Mouse (Mus musculus) lung, embryonic 16.5 days (tissue): ENCODE results near the gene BC024978. TPM values are rescaled to one million over a fixed set of nuclear protein-coding genes. Genes with fewer than 3 reads are reported as not detected.
"Not testable (repeated sequence)": the region's sequence is repeated elsewhere in the genome, so short reads cannot be mapped to it uniquely, and the experiment has no call there.

Experiments
- ATAC-seq: fragments of 200-750 bp; cut with Nextera tagmentation; 2 replicates; pipeline ENCODE4 v1.8.0; 2017; ENCODE audit warnings: low read depth, mild to moderate bottlenecking, moderate library complexity
- H3K27ac ChIP-seq: fragments of 300-500 bp; sonication (generic); 2 replicates; pipeline ENCODE4 v1.5.1; 2014; ENCODE audit warnings: mild to moderate bottlenecking, control low read depth, low read length
- H3K27me3 ChIP-seq: fragments of 300-500 bp; sonication (generic); 2 replicates; pipeline ENCODE4 v1.6.1; 2014; ENCODE audit warnings: low read depth, low read length, mixed read lengths; ENCODE audit not compliant: control insufficient read depth, insufficient read depth
- H3K36me3 ChIP-seq: fragments of 300-500 bp; sonication (generic); 2 replicates; pipeline ENCODE4 v1.6.1; 2014; ENCODE audit warnings: low read length; ENCODE audit not compliant: control insufficient read depth, insufficient read depth
- H3K4me1 ChIP-seq: fragments of 300-500 bp; sonication (generic); replicated peaks from 2 replicates; pipeline ENCODE4 v1.6.1; 2014; ENCODE audit warnings: low read length, mixed read lengths; ENCODE audit not compliant: control insufficient read depth, insufficient read depth
- H3K4me2 ChIP-seq: fragments of 300-500 bp; sonication (generic); 2 replicates; pipeline ENCODE4 v1.6.1; 2014; ENCODE audit warnings: low read depth, low read length, control low read depth
- H3K4me3 ChIP-seq: fragments of 300-500 bp; sonication (generic); 2 replicates; pipeline ENCODE4 v1.5.1; 2014; ENCODE audit warnings: mild to moderate bottlenecking, low read length, control low read depth
- H3K9ac ChIP-seq: fragments of 300-500 bp; sonication (generic); 2 replicates; pipeline ENCODE4 v1.6.1; 2014; ENCODE audit warnings: low read length, control low read depth
- H3K9me3 ChIP-seq: fragments of 300-500 bp; sonication (generic); 2 replicates; pipeline ENCODE4 v1.6.1; 2016; ENCODE audit warnings: low read length; ENCODE audit not compliant: control insufficient read depth
- WGBS: fragments of 180-500 bp; shearing (Covaris S2); extraction: QIAGEN DNeasy Blood & Tissue Kit; methylation state at CpG from one replicate; pipeline ENCODE4 v1.1.7; 2014; 5-methylcytosine and 5-hydroxymethylcytosine counted together
- polyA plus RNA-seq: library from polyadenylated mRNA; unstranded; fragments of >200 nt; fragmentation: Nextera tagmentation; extraction: Ambion mirVana; gene quantifications from 2 replicates; pipeline ENCODE4 v1.2.1, GENCODE M21; 2015

The BC024978 gene
- polyA plus RNA-seq, 1 experiment from 2014 or later = 3.5 TPM

DNA sequence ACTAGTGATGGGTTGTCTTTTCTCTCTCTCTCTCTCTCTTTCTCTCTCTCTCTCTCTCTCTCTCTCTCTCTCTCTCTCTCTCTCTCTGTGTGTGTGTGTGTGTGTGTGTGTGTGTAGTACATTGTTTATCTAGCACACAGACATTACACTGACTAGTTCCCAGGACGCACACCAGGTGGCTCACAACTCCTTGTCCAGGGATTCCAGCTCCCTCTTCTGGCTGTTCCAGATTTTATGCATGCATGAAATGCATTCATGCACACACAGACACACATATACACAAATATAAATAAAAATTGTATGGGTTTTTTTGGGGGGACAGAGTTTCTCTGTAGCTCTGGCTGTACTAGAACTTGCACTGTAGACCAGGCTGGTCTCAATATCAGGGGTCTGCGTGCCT lies 41.9 kb downstream of the BC024978 start:
- no peak for ATAC-seq
- H3K27ac ChIP-seq = no peak overlapping the region
- peaks cover 9% of the 10 kb centered on the region for H3K4me1 ChIP-seq
- H3K27me3 ChIP-seq = no peaks in the 10 kb centered on the region
- H3K9me3 ChIP-seq = no peaks in the 10 kb centered on the region
- no peak overlapping the region for H3K4me2 ChIP-seq
- H3K36me3 ChIP-seq = peaks cover 6% of the 10 kb centered on the region
- no peak overlapping the region for H3K4me3 ChIP-seq
- H3K9ac ChIP-seq = no peak overlapping the region
- WGBS = 72% methylated on average over 2 of the region's 2 CpGs

DNA sequence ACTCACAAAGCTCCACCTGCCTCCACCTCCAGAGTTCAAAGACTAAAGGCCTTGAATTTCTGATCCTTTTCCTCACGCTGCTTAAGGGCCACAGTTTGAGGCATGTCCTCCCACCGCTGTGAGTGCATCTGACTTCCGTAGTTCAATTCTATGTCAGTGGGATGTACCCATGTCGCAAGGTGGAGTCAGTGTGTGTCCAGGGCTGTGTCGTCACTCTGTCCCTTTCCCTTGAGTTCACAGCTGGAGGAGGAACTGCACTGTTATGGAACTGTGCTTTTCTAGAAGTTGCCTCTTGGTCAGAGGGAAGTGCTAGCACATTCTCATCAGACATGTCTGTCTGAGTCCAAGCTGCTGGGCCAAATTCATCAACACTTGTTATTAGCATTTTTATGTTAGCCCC lies 43.0 kb downstream of the BC024978 start:
- 86% methylated on average over 5 of the region's 5 CpGs for WGBS
- Histone ChIP-seq H3K4me2 (no peak overlapping the region), H3K9me3 (no peaks in the 10 kb centered on the region), H3K27ac (no peak overlapping the region), H3K36me3 (peaks cover 11% of the 10 kb centered on the region), H3K9ac (no peak overlapping the region), H3K4me3 (no peak overlapping the region), H3K27me3 (no peaks in the 10 kb centered on the region), H3K4me1 (peaks cover 6% of the 10 kb centered on the region)
- no peak for ATAC-seq

DNA sequence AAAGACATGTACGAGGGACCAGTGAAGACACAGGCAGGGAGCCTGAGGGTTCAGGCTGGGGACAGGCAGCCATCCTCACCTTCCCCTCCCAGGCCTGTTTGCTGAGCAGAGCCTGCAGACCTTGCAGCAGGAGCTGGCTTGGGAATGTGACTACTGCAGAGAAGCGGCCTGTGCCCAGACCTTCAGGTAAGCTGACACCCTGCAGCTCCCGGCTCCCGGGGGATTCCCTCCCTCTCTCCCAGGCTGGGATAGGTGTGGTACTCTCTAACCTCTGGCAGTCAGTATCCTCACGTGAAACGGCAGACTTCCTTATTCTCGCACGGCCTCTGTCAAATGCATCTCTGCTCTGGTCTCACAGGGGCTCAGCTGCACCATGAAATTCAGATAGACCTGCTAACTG lies 47.6 kb downstream of the BC024978 start:
- Histone ChIP-seq H3K4me2 (no peak overlapping the region), H3K4me1 (no peaks in the 10 kb centered on the region), H3K27me3 (no peaks in the 10 kb centered on the region), H3K4me3 (no peak overlapping the region), H3K9me3 (no peaks in the 10 kb centered on the region), H3K36me3 (peaks cover 21% of the 10 kb centered on the region), H3K27ac (no peak overlapping the region), H3K9ac (no peak overlapping the region)
- ATAC-seq = no peak
- WGBS = 50% methylated on average over 8 of the region's 8 CpGs

DNA sequence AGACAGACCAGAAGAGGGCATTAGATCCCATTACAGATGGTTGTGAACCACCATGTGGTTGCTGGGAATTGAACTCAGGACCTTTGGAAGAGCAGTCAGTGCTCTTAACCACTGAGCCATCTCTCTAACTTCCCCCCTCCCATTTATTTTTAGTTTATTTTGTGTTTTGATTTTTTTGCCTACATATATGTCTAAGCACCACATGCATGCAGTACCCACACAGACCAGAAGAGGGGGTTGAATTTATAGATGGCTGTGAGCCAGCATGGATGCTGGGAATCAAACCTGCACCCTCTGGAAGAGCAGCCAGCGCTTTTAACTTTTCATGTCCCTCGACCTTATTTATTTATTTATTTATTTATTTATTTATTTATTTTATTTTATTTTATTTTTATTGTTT lies 48.5 kb downstream of the BC024978 start:
- not testable (repeated sequence) for H3K27ac ChIP-seq, ATAC-seq
- peaks cover 18% of the 10 kb centered on the region for H3K36me3 ChIP-seq

DNA sequence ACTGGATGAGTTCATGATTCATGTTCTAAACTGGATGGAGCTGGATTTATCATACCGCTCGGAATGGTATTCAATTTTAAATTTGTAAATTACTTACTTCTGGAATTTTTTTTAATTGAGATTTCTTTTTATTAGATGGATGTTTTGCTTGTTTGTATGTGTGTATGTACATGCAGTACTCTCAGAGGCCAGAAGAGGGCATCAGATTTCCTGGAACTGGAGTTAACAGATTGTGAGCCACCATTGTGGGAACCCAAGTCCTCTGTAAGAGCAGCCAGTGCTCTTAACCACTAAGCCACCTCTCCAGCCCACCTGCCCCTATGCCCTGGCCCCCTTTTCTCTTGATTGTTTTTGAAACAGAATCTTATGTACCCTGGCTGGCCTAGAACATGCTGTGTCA lies 53.6 kb downstream of the BC024978 start:
- no peak overlapping the region for H3K9ac ChIP-seq
- no peak overlapping the region for H3K4me3 ChIP-seq
- no peaks in the 10 kb centered on the region for H3K27me3 ChIP-seq
- WGBS = 91% methylated on average over 2 of the region's 2 CpGs
- no peak for ATAC-seq
- no peak overlapping the region for H3K27ac ChIP-seq
- no peaks in the 10 kb centered on the region for H3K9me3 ChIP-seq
- H3K4me1 ChIP-seq = no peaks in the 10 kb centered on the region
- H3K36me3 ChIP-seq = peaks cover 16% of the 10 kb centered on the region; the same call in 1 of the 2 replicates
- H3K4me2 ChIP-seq = no peak overlapping the region

More for the DNA sequence above, 48.5 kb downstream of the BC024978 start:
- H3K4me1 ChIP-seq, H3K9me3 ChIP-seq, H3K4me2 ChIP-seq, H3K9ac ChIP-seq, H3K27me3 ChIP-seq, H3K4me3 ChIP-seq: not testable (repeated sequence)
- 83% methylated on average over 2 of the region's 2 CpGs for WGBS

DNA sequence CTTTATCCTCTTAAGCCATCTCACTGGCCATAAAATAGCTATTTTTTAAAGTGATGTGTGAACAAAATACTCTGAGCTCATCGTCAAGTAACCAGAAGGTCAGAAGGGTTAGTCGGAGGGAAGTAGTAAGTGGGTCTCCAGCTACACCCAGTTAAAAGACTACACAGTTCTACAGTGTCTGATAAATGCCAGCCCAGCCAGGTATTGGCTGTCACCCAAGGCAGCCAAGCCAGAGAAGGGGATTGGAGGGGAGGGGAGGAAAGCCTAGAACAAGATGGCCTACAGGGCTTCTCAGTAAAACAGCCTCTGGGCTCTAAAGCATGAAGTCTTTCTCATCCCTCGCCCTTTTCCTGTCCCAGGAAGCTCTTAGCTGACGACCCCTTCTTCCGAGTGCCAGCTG lies 54.3 kb downstream of the BC024978 start:
- Histone ChIP-seq H3K36me3 (peaks cover 15% of the 10 kb centered on the region; the same call in 1 of the 2 replicates), H3K4me1 (no peaks in the 10 kb centered on the region), H3K4me3 (no peak overlapping the region), H3K27me3 (no peaks in the 10 kb centered on the region), H3K9me3 (no peaks in the 10 kb centered on the region), H3K9ac (no peak overlapping the region), H3K4me2 (no peak overlapping the region), H3K27ac (no peak overlapping the region)
- WGBS = 66% methylated on average over 5 of the region's 5 CpGs
- ATAC-seq = no peak

DNA sequence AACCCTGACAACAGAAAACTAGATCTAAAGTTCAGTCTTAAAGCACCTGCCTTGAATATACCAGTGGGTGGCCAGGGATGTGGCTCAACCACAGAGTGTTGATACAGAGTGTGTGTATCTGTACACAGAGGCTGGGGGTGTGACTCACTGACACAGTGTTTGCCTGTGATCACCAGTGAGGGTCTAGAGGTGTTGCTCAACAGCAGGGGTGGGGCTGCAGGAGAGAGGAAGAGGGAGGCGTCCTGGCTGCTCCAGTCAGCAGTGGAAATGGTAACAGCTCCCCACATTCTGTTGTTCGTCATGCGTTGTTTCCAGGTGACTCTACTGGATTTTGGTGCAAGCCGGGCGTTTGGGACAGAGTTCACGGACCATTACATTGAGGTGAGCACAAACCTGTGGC lies 56.4 kb downstream of the BC024978 start:
- Histone ChIP-seq H3K27me3 (no peaks in the 10 kb centered on the region), H3K36me3 (peaks cover 10% of the 10 kb centered on the region; the same call in 1 of the 2 replicates), H3K4me1 (peaks cover under 1% of the 10 kb centered on the region; the same call in 1 of the 2 replicates), H3K4me2 (no peak overlapping the region), H3K27ac (no peak overlapping the region), H3K9ac (no peak overlapping the region), H3K9me3 (no peaks in the 10 kb centered on the region), H3K4me3 (no peak overlapping the region)
- 0 out of 2 replicates have a peak, but pooled peaks have one; percentile 31 for ATAC-seq
- 80% methylated on average over 6 of the region's 6 CpGs for WGBS

DNA sequence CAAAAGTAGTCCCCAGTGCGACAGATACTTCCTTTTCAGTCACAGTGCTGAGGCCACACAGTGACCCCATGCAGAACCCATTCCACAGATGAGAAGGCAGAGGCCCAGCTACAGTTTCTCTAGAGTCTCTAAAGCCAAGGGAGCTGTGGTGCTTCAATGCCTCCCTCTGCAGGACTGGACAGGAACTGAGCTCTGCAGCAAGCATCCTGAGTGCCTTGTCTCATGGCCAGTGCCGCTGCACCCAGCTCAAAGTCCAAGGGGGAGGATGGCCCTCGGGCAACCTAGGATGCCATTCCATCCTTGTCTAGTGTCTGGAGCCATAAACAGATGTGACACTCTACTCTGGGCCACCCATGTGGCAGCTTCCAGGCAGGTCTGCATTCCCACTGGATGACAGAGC lies 60.1 kb downstream of the BC024978 start:
- Histone ChIP-seq H3K27ac (no peak overlapping the region), H3K9ac (no peak overlapping the region), H3K27me3 (no peaks in the 10 kb centered on the region), H3K36me3 (0 out of 2 replicates have a peak, but pooled peaks cover 5% of the 10 kb centered on the region), H3K4me3 (no peak overlapping the region), H3K9me3 (no peaks in the 10 kb centered on the region), H3K4me2 (no peak overlapping the region), H3K4me1 (peaks cover 20% of the 10 kb centered on the region)
- no peak for ATAC-seq
- 68% methylated on average over 3 of the region's 3 CpGs for WGBS

DNA sequence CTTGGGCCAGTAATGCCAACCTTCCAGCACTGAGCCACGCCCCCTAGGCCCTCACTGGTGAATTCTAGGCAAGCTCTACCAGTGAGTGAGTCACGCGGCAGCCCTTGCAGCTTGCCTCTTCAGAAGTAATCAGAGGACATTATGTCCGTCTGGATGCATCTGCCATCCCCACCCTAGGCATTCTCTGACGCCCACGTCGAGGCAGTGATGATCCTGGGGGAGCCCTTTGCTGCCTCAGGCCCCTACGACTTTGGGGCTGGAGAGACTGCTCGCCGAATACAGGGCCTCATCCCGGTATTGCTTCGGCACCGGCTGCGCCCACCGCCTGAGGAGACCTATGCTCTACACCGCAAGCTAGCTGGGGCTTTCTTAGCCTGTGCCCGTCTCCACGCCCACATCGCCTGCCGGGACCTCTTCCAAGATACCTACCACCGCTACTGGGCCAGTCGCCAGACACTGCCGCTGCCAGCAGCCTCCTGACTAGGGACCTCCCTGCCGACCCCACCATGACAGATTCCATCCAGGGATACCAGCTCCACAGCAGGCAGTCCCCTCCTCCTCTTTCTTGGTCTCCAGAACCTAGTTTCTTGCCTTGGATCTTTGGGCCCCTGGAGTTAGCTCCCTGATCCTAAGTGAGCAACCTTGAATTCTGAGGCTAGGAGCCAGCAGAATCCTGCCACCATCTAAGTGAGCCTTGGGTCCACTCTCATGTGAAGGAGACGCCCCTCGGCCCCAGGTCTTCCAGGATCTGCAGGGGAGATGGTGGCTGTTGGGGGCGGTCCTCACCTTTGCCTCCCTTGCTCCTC lies 61.7 kb downstream of the BC024978 start:
- Histone ChIP-seq H3K36me3 (0 out of 2 replicates have a peak, but pooled peaks cover 2% of the 10 kb centered on the region), H3K4me3 (no peak overlapping the region; the same call in 1 of the 2 replicates), H3K4me1 (peaks cover 24% of the 10 kb centered on the region), H3K27ac (peak overlapping the region; percentile 65), H3K9me3 (no peaks in the 10 kb centered on the region), H3K9ac (peak overlapping the region; percentile 46), H3K27me3 (no peaks in the 10 kb centered on the region), H3K4me2 (peak overlapping the region; percentile 87)
- 0 out of 2 replicates have a peak, but pooled peaks have one; percentile 3 for ATAC-seq
- WGBS = 23% methylated on average over 26 of the region's 27 CpGs
